Mouse (Mus musculus) layer of hippocampus, adult 2 months (tissue): ENCODE measurements around the gene Plscr2. TPM values are rescaled to one million over a fixed set of nuclear protein-coding genes. Genes with fewer than 3 reads are reported as not detected.
A peak's percentile ranks its signal among the peaks of the same experiment; 100 is the strongest.

Source experiments
- DNase-seq, 2 experiments: peaks; one replicate each; pipeline ENCODE4 v3.0.0; 2022; ENCODE audit warnings: low spot score in 2 of 2
- H3K27ac ChIP-seq: fragments of 200-600 bp; 2 replicates; pipeline ENCODE4 v1.8.1; 2022
- H3K4me3 ChIP-seq: fragments of 200-600 bp; 2 replicates; pipeline ENCODE4 v1.8.1; 2022; ENCODE audit warnings: mild to moderate bottlenecking
- CTCF ChIP-seq: fragments of 200-600 bp; conservative IDR thresholded peaks from 2 replicates; pipeline ENCODE4 v1.8.1; 2022; ENCODE audit warnings: antibody characterized with exemption, mild to moderate bottlenecking, moderate library complexity
- total RNA-seq, 2 experiments: library from RNA; stranded (reverse); gene quantifications; 2 replicates each; pipeline ENCODE4 v1.2.3; 2021

Gene Plscr2
- total RNA-seq, 2 experiments from 2014 or later: 2.6 to 3.1 TPM

GRCm38 (mm10) chr9:92260481-92261159 is 14.8 kb upstream of the Plscr2 start:
- DNase-seq: no peak
- TF ChIP-seq CTCF: no peak
- H3K4me3 ChIP-seq: no peak overlapping the region
- H3K27ac ChIP-seq: no peak overlapping the region

DNA sequence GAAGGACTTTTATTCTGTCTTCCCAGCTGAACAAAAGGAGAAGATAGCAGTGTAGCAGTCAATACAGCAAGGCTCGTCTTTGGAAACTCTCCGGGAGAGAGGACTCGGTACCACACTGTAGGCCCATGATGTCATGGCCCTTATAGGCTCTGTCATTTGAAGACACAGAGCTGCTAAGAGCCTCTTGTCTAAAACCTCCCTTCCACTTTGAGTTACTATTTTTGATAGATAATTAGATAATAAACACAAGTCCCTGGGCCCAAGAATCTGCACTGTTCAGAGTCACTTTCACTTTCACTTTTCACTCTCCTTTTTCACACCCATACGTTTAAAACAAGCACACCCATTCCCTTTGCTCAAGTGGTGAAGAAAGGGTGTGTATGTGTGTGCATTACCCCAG is 9.7 kb upstream of the Plscr2 start:
- no peak for TF ChIP-seq CTCF
- no peak overlapping the region for H3K4me3 ChIP-seq
- no peak overlapping the region for H3K27ac ChIP-seq
- no peak for DNase-seq

DNA sequence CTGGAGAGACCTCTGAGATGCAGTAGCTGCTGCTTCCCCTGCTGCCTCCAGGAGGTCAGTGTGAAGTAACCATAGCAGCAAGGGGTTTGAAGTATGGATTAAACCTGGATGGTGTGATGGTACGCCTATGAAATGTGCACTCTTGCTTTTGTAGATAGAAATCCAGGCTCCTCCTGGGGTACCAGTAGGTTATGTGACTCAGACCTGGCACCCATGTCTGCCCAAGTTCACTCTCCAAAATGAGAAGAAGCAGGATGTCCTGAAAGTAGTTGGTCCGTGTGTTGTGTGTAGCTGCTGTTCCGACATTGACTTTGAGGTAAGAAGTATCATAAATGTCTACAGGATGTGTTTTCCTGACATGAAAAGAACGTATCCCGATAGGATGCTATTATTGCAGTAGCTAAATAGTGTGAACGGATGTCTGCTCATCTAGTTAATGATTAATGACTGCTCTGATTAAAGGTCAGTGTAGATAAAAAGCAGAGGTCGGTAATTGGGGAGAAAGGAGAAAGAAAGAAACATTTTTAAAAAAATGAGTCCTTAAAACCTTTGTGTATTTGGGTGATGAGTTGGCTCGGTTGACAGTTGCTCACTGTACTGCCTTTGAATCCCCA is 8.7 kb upstream of the Plscr2 start:
- TF ChIP-seq CTCF: no peak
- Histone ChIP-seq H3K27ac (no peak overlapping the region), H3K4me3 (no peak overlapping the region)
- DNase-seq: no peak

- no peak for TF ChIP-seq CTCF
- no peak overlapping the region for H3K27ac ChIP-seq
- H3K4me3 ChIP-seq: no peak overlapping the region
- no peak for DNase-seq
Observed at GRCm38 (mm10) chr9:92267732-92268131, 7.7 kb upstream of the Plscr2 start.

DNA sequence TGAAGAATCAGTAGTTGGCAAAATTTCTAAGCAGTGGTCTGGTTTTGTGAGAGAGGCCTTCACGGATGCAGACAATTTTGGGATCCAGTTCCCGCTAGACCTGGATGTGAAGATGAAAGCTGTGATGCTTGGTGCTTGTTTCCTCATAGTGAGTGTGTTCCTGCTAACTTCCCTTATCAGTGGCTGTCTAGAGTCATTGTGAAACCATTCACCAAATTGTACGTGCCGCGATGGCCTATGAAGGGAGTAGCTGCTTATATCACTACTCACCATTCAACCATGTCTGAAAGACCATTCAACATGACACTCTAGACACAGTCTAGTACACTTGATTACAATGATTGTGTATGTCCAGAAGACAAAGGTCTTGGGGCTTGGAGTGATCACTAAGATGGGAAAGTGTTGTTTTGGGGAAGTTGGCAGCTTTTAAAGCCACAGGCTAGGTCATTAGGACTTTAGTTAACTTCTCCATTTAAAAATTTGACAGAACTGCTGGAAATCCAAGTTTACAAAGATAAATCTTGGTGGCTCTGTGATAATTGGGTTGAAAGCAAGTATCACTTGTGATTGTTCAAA is 5.5 kb upstream of the Plscr2 start:
- DNase-seq: no peak
- Histone ChIP-seq H3K27ac (no peak overlapping the region), H3K4me3 (no peak overlapping the region)
- TF ChIP-seq CTCF: no peak

- Histone ChIP-seq H3K27ac (no peak overlapping the region), H3K4me3 (no peak overlapping the region)
- TF ChIP-seq CTCF: no peak
- DNase-seq: no peak
Observed at GRCm38 (mm10) chr9:92270927-92271326, 4.5 kb upstream of the Plscr2 start.

DNA sequence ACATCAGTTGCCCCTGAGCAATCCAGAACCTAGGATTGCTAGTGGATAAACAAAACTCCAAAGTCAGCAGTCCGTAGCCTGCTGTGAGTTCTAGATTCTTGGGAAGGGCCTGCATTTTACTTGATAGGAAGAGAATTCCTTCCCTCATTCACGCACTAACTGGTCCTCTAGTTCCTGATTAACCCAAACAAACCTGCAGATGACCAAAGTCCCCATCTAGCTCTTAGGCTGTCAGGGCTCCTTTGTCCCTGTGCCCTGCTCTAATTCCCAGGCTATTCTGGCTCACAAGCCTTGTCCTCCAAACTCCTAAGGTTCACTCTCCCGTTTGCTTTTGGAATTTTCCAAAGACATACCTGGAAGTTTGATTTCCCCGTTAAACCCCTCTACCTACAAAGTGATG is 2.8 kb upstream of the Plscr2 start:
- no peak overlapping the region for H3K27ac ChIP-seq
- H3K4me3 ChIP-seq: no peak overlapping the region
- no peak for TF ChIP-seq CTCF
- no peak for DNase-seq

DNA sequence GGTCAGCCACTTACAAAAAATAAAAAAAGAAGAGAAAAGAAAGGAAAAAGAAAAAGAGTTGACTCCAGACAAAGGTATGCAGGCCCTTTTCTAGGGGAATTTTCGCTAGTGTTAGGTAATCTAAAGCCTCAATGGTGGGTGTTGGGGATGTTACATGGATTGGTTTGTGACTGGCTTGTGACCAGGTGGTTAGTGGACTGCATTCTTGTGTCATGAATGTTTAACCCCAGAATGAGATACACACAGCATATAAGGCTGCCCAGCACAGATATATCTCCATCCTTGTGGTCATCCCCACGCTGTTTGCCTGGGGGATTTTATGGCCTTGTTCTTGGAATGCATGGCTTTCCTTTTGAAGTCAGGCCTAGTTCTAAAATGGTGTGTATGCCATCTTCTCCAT is 2.1 kb upstream of the Plscr2 start:
- no peak for DNase-seq
- Histone ChIP-seq H3K27ac (no peak overlapping the region), H3K4me3 (no peak overlapping the region)
- no peak for TF ChIP-seq CTCF

DNA sequence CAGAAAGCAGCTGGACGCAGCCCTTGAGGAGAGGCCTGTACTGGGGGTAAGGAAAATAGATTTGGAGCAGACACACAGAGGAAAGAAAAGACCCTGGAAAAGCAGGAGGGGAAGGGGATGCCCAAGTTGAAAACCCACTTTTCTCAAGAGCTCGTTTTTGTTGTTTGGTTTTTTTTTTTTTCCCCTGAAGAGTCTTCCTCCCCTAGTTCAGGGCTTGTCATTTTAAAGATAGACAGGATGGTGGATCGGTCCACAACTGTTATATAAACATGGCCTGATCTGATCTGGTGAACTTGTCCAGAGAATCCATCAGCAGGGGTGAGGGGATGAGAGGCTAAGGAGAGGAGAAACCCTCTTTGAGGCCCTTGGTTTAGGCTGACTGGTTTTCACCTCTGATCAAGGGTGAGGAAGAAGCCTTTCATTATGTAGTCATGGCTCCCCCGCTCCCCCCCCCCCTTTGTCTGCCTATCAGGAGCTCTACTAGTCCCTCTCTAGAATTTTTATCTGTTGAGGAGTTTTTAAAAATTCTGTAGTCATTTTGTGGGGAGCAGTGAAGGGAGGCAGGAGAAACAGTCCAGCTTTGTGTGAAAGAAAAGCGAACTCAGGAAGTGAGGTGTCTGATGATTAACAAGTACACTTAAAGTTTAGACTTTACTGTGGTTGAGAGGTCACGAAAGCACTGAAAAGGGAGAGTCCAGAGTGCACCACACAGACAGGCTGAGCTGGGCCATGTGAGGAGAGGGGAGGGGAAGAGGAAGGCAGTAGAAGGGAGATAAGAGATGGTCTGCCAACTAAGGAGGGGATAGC is 1.2 kb upstream of the Plscr2 start:
- no peak overlapping the region for H3K27ac ChIP-seq
- H3K4me3 ChIP-seq: no peak overlapping the region
- no peak for TF ChIP-seq CTCF
- no peak for DNase-seq

GRCm38 (mm10) chr9:92276360-92276759 is 958 bp downstream of the Plscr2 start:
- DNase-seq: no peak
- no peak for TF ChIP-seq CTCF
- H3K27ac ChIP-seq: peak overlapping the region; percentile 68; the same call in 1 of the 2 replicates
- peak overlapping the region; percentile 40 for H3K4me3 ChIP-seq

- no peak for DNase-seq
- Histone ChIP-seq H3K27ac (no peak overlapping the region), H3K4me3 (no peak overlapping the region)
- TF ChIP-seq CTCF: no peak
Observed at GRCm38 (mm10) chr9:92280048-92280447, 4.6 kb downstream of the Plscr2 start.

DNA sequence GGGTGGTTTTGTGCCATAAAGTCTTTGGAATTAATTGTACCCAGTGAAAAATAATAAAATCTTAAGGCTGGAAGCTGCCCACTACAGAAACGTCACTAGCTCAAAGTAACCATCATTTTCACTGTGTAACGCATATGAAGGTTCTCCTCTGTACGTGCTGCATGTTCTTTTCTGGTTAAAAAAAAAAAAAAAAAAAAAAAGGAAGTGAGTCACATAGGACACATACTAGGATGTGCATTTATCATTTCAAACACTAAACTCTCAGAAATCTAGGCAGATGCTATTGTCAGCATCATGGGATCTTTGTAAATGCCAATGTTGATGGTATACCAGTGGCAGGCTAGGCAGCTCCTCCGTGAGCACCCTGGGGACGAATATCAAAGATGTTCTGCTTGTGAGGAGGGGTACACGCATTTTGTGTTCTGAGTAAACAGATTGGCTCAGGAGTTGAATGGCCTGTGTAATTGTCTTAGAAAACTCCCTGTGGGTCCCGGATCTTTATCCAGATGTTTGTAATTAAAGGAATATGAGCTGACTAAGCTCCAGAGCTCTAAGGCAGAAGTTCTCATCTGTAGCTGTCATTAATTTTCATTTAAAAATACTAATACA is 7.3 kb downstream of the Plscr2 start:
- TF ChIP-seq CTCF: no peak
- no peak overlapping the region for H3K27ac ChIP-seq
- DNase-seq: no peak
- H3K4me3 ChIP-seq: no peak overlapping the region

DNA sequence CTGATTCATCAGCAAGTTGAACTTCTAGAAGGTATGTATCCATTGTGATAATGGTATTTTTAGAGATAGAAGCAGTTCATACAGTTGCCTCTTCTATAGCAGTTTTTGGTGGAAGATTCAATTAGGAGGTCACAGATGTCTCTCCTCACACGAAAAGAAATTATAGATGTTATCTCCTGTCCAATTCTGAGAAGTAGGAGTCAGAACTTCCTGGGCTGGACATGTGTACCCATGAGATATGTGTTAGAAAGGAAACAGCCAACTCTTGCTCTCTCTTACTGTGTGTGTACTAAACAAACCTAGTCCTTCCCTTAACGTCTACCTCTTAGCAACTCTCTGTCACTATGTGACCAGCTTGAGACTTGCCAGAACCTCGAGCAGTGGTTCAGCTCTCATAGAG is 14.3 kb downstream of the Plscr2 start:
- TF ChIP-seq CTCF: no peak
- Histone ChIP-seq H3K4me3 (no peak overlapping the region), H3K27ac (no peak overlapping the region)
- no peak for DNase-seq
